Mouse (Mus musculus) limb, embryonic 14.5 days (tissue): ENCODE results near the gene Fgd6. TPM values are rescaled to one million over a fixed set of nuclear protein-coding genes. Genes with fewer than 3 reads are reported as not detected.

Experiments used
- ATAC-seq: fragments of 200-750 bp; cut with Nextera tagmentation; 2 replicates; pipeline ENCODE4 v1.8.0; 2017; ENCODE audit warnings: low read depth, moderate number of reproducible peaks, moderate TSS enrichment; ENCODE audit not compliant: low FRiP score
- DNase-seq: peaks from one replicate; pipeline ENCODE4 v3.0.0-alpha.2; 2015; ENCODE audit warnings: low spot score
- H3K27ac ChIP-seq: fragments of 300-500 bp; sonication (generic); replicated peaks from 2 replicates; pipeline ENCODE4 v1.5.1; 2014; ENCODE audit warnings: low read depth, mild to moderate bottlenecking, low read length, moderate library complexity, mixed read lengths
- H3K27me3 ChIP-seq: fragments of 300-500 bp; sonication (generic); 2 replicates; pipeline ENCODE4 v1.6.1; 2014; ENCODE audit warnings: low read length, mixed read lengths; ENCODE audit not compliant: control insufficient read depth, insufficient read depth
- H3K36me3 ChIP-seq: fragments of 300-500 bp; sonication (generic); 2 replicates; pipeline ENCODE4 v1.6.1; 2014; ENCODE audit warnings: mild to moderate bottlenecking, low read length, moderate library complexity, mixed read lengths; ENCODE audit not compliant: control insufficient read depth, insufficient read depth
- H3K4me1 ChIP-seq: fragments of 300-500 bp; sonication (generic); 2 replicates; pipeline ENCODE4 v1.6.1; 2014; ENCODE audit warnings: antibody characterized with exemption, low read length, mixed read lengths; ENCODE audit not compliant: control insufficient read depth, insufficient read depth
- H3K4me2 ChIP-seq: fragments of 300-500 bp; sonication (generic); replicated peaks from 2 replicates; pipeline ENCODE4 v1.6.1; 2014; ENCODE audit warnings: low read depth, mild to moderate bottlenecking, low read length, moderate library complexity; ENCODE audit not compliant: severe bottlenecking
- H3K4me3 ChIP-seq: fragments of 300-500 bp; sonication (generic); replicated peaks from 2 replicates; pipeline ENCODE4 v1.5.1; 2014; ENCODE audit warnings: low read length
- H3K9ac ChIP-seq: fragments of 300-500 bp; sonication (generic); 2 replicates; pipeline ENCODE4 v1.6.1; 2014; ENCODE audit warnings: mild to moderate bottlenecking, low read depth, low read length, moderate library complexity; ENCODE audit not compliant: severe bottlenecking
- H3K9me3 ChIP-seq: fragments of 300-500 bp; sonication (generic); 2 replicates; pipeline ENCODE4 v1.6.1; 2016; ENCODE audit warnings: low read length; ENCODE audit not compliant: control insufficient read depth
- POLR2A ChIP-seq: fragments of 200-500 bp; IDR thresholded peaks from 2 replicates; pipeline ENCODE4 v1.8.0; 2012; ENCODE audit warnings: inconsistent platforms, mild to moderate bottlenecking, moderate library complexity, borderline replicate concordance; ENCODE audit not compliant: insufficient read depth, insufficient read length; ENCODE audit errors: extremely low read depth
- WGBS: fragments of 180-500 bp; shearing (Covaris S2); extraction: QIAGEN DNeasy Blood & Tissue Kit; methylation state at CpG from one replicate; pipeline ENCODE4 v1.1.7; 2014; 5-methylcytosine and 5-hydroxymethylcytosine counted together
- polyA plus RNA-seq, 2 experiments: library from polyadenylated mRNA; depleted of rRNA in 1 of 2; stranded (reverse) in 1 of 2; unstranded in 1 of 2; fragments of >200 nt; fragmentation: Nextera tagmentation in 1 of 2; extraction: Ambion mirVana in 1 of 2; gene quantifications; 2 replicates each; pipeline versions ENCODE4 v1.2.1 to v1.2.3; 2012 to 2014

Fgd6 gene
- polyA plus RNA-seq, 2 experiments, result 3.2 to 5.5 TPM

GRCm38 (mm10) chr10:94159406-94159805, 123.6 kb downstream of the Fgd6 start:
- ATAC-seq (no peak), DNase-seq (no peak)
- Histone ChIP-seq H3K36me3 (peaks cover 50% of the 10 kb centered on the region), H3K27ac (no peak overlapping the region), H3K9me3 (no peaks in the 10 kb centered on the region), H3K9ac (no peak overlapping the region), H3K4me2 (no peak overlapping the region), H3K27me3 (no peaks in the 10 kb centered on the region), H3K4me3 (no peak overlapping the region), H3K4me1 (no peaks in the 10 kb centered on the region)
- no peak for TF ChIP-seq POLR2A
- 89% methylated on average over 4 of the region's 4 CpGs for WGBS

DNA sequence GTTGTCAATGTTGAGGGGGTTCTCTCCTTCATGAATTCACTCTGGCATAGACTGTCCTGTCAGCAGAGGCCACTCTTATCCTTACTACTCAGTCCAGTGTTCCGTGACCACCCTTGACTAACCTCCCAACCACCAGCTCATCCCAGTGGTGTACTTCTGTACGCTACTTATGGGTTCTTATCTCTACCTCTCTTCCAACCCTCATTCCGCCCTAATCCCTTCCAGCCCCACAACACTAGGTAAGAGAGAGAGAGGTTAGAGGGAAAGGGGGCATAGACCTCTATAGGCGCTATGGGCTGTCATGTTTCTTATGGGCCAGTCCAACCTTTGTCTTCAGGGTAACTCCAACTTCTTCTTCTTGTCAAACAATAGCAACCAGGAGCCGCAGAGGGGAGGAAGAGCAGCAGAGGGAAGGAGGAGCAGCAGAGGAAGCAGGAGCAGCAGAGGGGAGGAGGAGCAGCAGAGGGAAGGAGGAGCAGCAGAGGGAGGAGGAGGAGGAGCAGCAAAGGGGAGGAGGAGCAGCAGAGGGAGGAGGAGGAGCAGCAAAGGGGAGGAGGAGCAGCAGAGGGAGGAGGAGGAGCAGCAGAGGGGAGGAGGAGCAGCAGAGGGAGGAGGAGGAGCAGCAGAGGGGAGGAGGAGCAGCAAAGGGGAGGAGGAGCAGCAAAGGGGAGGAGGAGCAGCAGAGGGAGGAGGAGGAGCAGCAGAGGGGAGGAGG, 125.4 kb downstream of the Fgd6 start:
- WGBS, result 89% methylated on average over 5 of the region's 5 CpGs
- ATAC-seq (no peak), DNase-seq (no peak)
- no peaks in the 10 kb centered on the region for H3K27me3 ChIP-seq
- H3K4me2 ChIP-seq, result no peak overlapping the region
- no peak for TF ChIP-seq POLR2A
- no peaks in the 10 kb centered on the region for H3K4me1 ChIP-seq
- no peak overlapping the region for H3K9ac ChIP-seq
- H3K4me3 ChIP-seq, result no peak overlapping the region
- H3K27ac ChIP-seq, result no peak overlapping the region
- H3K9me3 ChIP-seq, result no peaks in the 10 kb centered on the region
- H3K36me3 ChIP-seq, result peaks cover 60% of the 10 kb centered on the region

GRCm38 (mm10) chr10:94162031-94162430, 126.2 kb downstream of the Fgd6 start:
- no peak overlapping the region for H3K4me2 ChIP-seq
- H3K36me3 ChIP-seq, result peaks cover 65% of the 10 kb centered on the region
- H3K4me1 ChIP-seq, result no peaks in the 10 kb centered on the region
- TF ChIP-seq POLR2A, result no peak
- no peaks in the 10 kb centered on the region for H3K27me3 ChIP-seq
- no peak overlapping the region for H3K4me3 ChIP-seq
- no peak for ATAC-seq
- H3K9me3 ChIP-seq, result no peaks in the 10 kb centered on the region
- DNase-seq, result no peak
- H3K9ac ChIP-seq, result no peak overlapping the region
- 94% methylated on average over 7 of the region's 7 CpGs for WGBS
- no peak overlapping the region for H3K27ac ChIP-seq

- Histone ChIP-seq H3K9ac (no peak overlapping the region), H3K4me2 (no peak overlapping the region), H3K27me3 (no peaks in the 10 kb centered on the region), H3K4me1 (no peaks in the 10 kb centered on the region), H3K36me3 (peaks cover 74% of the 10 kb centered on the region), H3K9me3 (no peaks in the 10 kb centered on the region), H3K4me3 (no peak overlapping the region), H3K27ac (no peak overlapping the region)
- ATAC-seq, result no peak
- DNase-seq, result no peak
- WGBS, result 80% methylated on average over 5 of the region's 5 CpGs
- no peak for TF ChIP-seq POLR2A
Observed at GRCm38 (mm10) chr10:94164104-94164845, 128.5 kb downstream of the Fgd6 start.

DNA sequence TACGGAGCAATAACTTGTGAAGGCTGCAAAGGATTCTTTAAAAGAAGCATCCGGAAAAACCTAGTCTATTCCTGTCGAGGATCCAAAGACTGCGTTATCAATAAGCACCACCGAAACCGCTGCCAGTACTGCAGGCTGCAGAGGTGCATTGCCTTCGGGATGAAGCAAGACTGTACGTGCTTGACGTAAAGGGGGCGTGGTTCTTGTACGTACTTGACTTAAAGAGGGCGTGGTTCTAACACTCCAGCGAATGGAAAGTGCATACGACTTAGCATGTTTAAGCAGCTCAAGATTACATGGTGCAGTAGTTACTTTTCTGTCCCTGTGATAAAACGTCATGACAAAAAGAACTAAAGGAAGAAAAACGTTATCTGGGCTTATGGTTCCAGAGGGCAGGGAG, 129.6 kb downstream of the Fgd6 start:
- TF ChIP-seq POLR2A, result no peak
- H3K4me3 ChIP-seq, result no peak overlapping the region
- H3K4me1 ChIP-seq, result no peaks in the 10 kb centered on the region
- no peaks in the 10 kb centered on the region for H3K9me3 ChIP-seq
- no peak overlapping the region for H3K4me2 ChIP-seq
- DNase-seq (no peak), ATAC-seq (no peak)
- peaks cover 75% of the 10 kb centered on the region for H3K36me3 ChIP-seq
- no peak overlapping the region for H3K27ac ChIP-seq
- H3K9ac ChIP-seq, result no peak overlapping the region
- WGBS, result 81% methylated on average over 16 of the region's 16 CpGs
- no peaks in the 10 kb centered on the region for H3K27me3 ChIP-seq
